ENCODE assay signal across 8 mouse cellular contexts in genomic region chr11:103997385-103997784, GRCm38 (mm10). TPM values are rescaled to one million over a fixed set of nuclear protein-coding genes. Genes with fewer than 3 reads are reported as not detected.
DNase-seq lines count a peak whose midpoint lies in the region; ATAC-seq lines count a peak whose summit lies in the region.

No protein-coding gene starts in this region.

- H3K4me1 ChIP-seq in heart, embryonic 11.5 days (ENCODE audit: control insufficient read depth, insufficient read depth, low read length), result no peaks in the 10 kb centered on the region

- no peak overlapping the region for H3K9ac ChIP-seq in heart, embryonic 11.5 days (ENCODE audit: low read depth, low read length)

- peak; percentile 45 to 63 for DNase-seq in heart, adult 18-20 months
- peak; percentile 69 for DNase-seq in MN1 (ENCODE audit: low spot score)
- peak; percentile 87 for DNase-seq in cerebellum, adult 9-10 months
- peak; percentile 18 to 40 for DNase-seq in gastrocnemius, adult 8-10 months (ENCODE audit: low spot score in 2 of 2)
- DNase-seq in layer of hippocampus, postnatal 25 days (ENCODE audit: extremely low spot score in 1 of 2, low spot score in 1 of 2), result peak; percentile 79 to 91
- peak; percentile 59 to 86 for DNase-seq in spleen, postnatal 10 days (ENCODE audit: low spot score in 2 of 2)

- no peak for ATAC-seq in heart, embryonic 11.5 days (replicated peaks; ENCODE audit: insufficient number of reproducible peaks, low FRiP score, low TSS enrichment)
- peak; percentile 69 for ATAC-seq in megakaryocyte-erythroid progenitor cell, adult 5-6 weeks (replicated peaks; ENCODE audit: low FRiP score, low TSS enrichment, poor library complexity, severe bottlenecking)

- WGBS in heart, embryonic 11.5 days (ENCODE audit: insufficient replicate concordance), result 12% methylated on average over 5 of the region's 5 CpGs

- no peaks in the 10 kb centered on the region for H3K36me3 ChIP-seq in heart, embryonic 11.5 days (ENCODE audit: control insufficient read depth, insufficient read depth, low read length)

- no peak overlapping the region for H3K4me3 ChIP-seq in heart, embryonic 11.5 days (ENCODE audit: low read depth, low read length)

- no peak overlapping the region for H3K27ac ChIP-seq in heart, embryonic 11.5 days (ENCODE audit: low read depth, low read length)

- no peak overlapping the region for H3K4me2 ChIP-seq in heart, embryonic 11.5 days

- no peaks in the 10 kb centered on the region for H3K9me3 ChIP-seq in heart, embryonic 11.5 days (replicated peaks; ENCODE audit: control insufficient read depth, low read length)

- H3K27me3 ChIP-seq in heart, embryonic 11.5 days (ENCODE audit: control insufficient read depth, insufficient read depth, low read length), result no peaks in the 10 kb centered on the region

RNA-seq across cellular contexts. Expression of gene Arf2, which starts 30.8 kb away (rescaled TPM):
- total RNA-seq in heart, adult 18-20 months (2021), result 10 to 100 TPM; 24.2 to 30.8 TPM
- polyA plus RNA-seq in heart, embryonic 11.5 days (2014; fragmentation: Nextera tagmentation; extraction: Ambion mirVana), result 56.0 and 63.2 TPM in 2 replicates
- 10 to 100 TPM; 14.3 to 22.0 (median 16.8) TPM for total RNA-seq in gastrocnemius, adult 8-10 months (2022)
- 10 to 100 TPM; 43.6 to 44.4 TPM for total RNA-seq in layer of hippocampus, postnatal 25 days (2021)
- 7.6 and 16.8 TPM in 2 replicates for total RNA-seq in megakaryocyte-erythroid progenitor cell, adult 5-6 weeks (2014; fragmentation: Nextera tagmentation)
- total RNA-seq in megakaryocyte-erythroid progenitor cell, adult 5-6 weeks (2017), result 13.9 and 27.0 TPM in 2 replicates

RNA-seq across cellular contexts. Expression of gene Nsf, which starts 43.5 kb away (rescaled TPM):
- 10 to 100 TPM; 23.8 to 33.2 TPM for total RNA-seq in heart, adult 18-20 months (2021)
- 30.5 and 37.0 TPM in 2 replicates for polyA plus RNA-seq in heart, embryonic 11.5 days (2014; fragmentation: Nextera tagmentation; extraction: Ambion mirVana)
- total RNA-seq in gastrocnemius, adult 8-10 months (2022), result 10 to 100 TPM; 16.2 to 24.2 (median 18.6) TPM
- 1,000 to 10,000 TPM; 1,164 to 1,245 TPM for total RNA-seq in layer of hippocampus, postnatal 25 days (2021)
- total RNA-seq in megakaryocyte-erythroid progenitor cell, adult 5-6 weeks (2014; fragmentation: Nextera tagmentation), result 44.6 and 58.6 TPM in 2 replicates
- total RNA-seq in megakaryocyte-erythroid progenitor cell, adult 5-6 weeks (2017), result 39.2 and 42.7 TPM in 2 replicates

Comparison
In these comparisons a context has a peak if more than half of its experiments do, and no peak if none do; other contexts are left out.
1. DNase-seq: peak in every context shown above with its lines; median percentile 87 in cerebellum, adult 9-10 months; 85 in layer of hippocampus, postnatal 25 days; 72 in spleen, postnatal 10 days; 69 in MN1; 54 in heart, adult 18-20 months; 29 in gastrocnemius, adult 8-10 months.
2. RNA of gene Nsf, which starts 43.5 kb away (total RNA-seq): 1,164 to 1,245 TPM in layer of hippocampus, postnatal 25 days; 39.2 to 58.6 TPM in megakaryocyte-erythroid progenitor cell, adult 5-6 weeks, 23.8 to 33.2 TPM in heart, adult 18-20 months and 16.2 to 24.2 TPM in gastrocnemius, adult 8-10 months; every median in the first group is over 10 times any median in the second.